Mouse (Mus musculus): ENCODE data around the gene Trim46. TPM values are rescaled to one million over a fixed set of nuclear protein-coding genes. Genes with fewer than 3 reads are reported as not detected.

Gene Trim46
- total RNA-seq (2014; rRNA removed; ENCODE audit: low replicate concordance) (0.08 and 0.62 TPM in 2 replicates), polyA plus RNA-seq (2015; fragmentation: Nextera tagmentation; extraction: Ambion mirVana) (0.44 and 0.45 TPM in 2 replicates)

DNA sequence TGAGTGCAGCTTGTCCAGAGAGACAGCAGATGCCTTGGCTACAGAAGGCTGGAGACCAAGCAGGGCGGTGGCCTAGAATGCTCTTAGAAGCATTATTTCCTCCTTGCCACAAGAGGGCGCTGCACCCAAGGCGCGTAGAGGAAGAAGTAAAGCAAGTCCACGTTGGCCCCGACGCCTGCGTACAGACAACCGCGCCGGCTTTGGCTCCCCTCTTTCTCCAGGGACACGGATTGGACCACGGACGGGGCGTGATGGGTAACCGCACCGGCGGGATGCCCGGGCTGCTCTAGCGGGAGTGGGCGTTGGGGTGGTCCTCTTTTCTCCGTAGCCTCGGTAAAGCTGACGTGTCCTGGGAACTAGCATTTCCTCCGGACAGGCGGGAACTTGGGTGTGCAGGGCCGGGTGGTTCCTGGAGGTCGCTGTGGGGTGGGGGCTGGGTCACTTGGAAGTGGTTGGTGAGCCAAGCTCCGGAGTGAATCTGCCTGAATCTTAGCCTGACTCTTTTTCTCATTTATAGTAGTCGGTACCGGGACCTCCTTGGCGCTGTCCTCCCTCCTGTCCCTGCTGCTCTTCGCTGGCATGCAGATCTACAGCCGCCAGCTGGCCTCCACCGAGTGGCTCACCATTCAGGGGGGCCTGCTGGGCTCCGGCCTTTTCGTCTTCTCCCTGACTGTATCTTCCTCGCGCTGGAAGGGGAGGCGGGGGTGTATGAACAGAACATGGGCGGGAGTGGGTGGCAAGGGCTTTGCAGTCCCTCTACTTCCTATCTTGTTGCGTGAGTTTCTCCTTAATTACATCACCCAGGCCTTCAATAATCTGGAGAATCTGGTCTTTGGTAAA is at the start of gene Trim46:
Trim46 (minus strand) TSS at position 49 of the 840 bp plus-strand sequence.
- 1% methylated on average over 42 of the region's 42 CpGs for WGBS
- peak; percentile 99 for TF ChIP-seq CTCF (IDR thresholded peaks at IDR 0.05; ENCODE audit: low read depth)
- no peak for TF ChIP-seq EP300 (IDR thresholded peaks at IDR 0.05; ENCODE audit: low read depth)
- Histone ChIP-seq H3K36me3 (replicated peaks; ENCODE audit: control insufficient read depth, insufficient read depth, low read length) (0 out of 2 replicates have a peak, but pooled peaks cover 7% of the 10 kb centered on the region), H3K27ac (ENCODE audit: low read depth) (peak within 1 kb of the TSS; percentile 44), H3K27me3 (ENCODE audit: control insufficient read depth, insufficient read depth, low read length) (peaks cover 18% of the 10 kb centered on the region), H3K4me2 (ENCODE audit: low read depth, low read length) (peak within 1 kb of the TSS; percentile 83), H3K4me1 (ENCODE audit: control insufficient read depth, insufficient read depth) (peaks cover 18% of the 10 kb centered on the region), H3K4me3 (ENCODE audit: low read depth, low read length) (peak within 1 kb of the TSS; percentile 67), H3K9me3 (replicated peaks; ENCODE audit: control insufficient read depth, low read length) (no peaks in the 10 kb centered on the region), H3K9ac (replicated peaks; ENCODE audit: low read depth, low read length) (peak within 1 kb of the TSS; percentile 61)
- ATAC-seq (ENCODE audit: insufficient read depth, low read depth) (peak; percentile 71), DNase-seq (ENCODE audit: low spot score) (peak; percentile 90)

GRCm38 (mm10) chr3:89295685-89296230 is 49.6 kb upstream of the Trim46 start:
- DNase-seq (ENCODE audit: low spot score) (no peak), ATAC-seq (ENCODE audit: insufficient read depth, low read depth) (no peak)
- Histone ChIP-seq H3K27ac (ENCODE audit: low read depth) (no peak overlapping the region), H3K4me2 (ENCODE audit: low read depth, low read length) (no peak overlapping the region), H3K9ac (replicated peaks; ENCODE audit: low read depth, low read length) (no peak overlapping the region), H3K27me3 (ENCODE audit: control insufficient read depth, insufficient read depth, low read length) (no peaks in the 10 kb centered on the region), H3K4me1 (ENCODE audit: control insufficient read depth, insufficient read depth) (peaks cover 6% of the 10 kb centered on the region; the same call in 1 of the 2 replicates), H3K4me3 (ENCODE audit: low read depth, low read length) (no peak overlapping the region), H3K9me3 (replicated peaks; ENCODE audit: control insufficient read depth, low read length) (no peaks in the 10 kb centered on the region), H3K36me3 (replicated peaks; ENCODE audit: control insufficient read depth, insufficient read depth, low read length) (no peaks in the 10 kb centered on the region)
- WGBS, result 70% methylated on average over 8 of the region's 8 CpGs
- TF ChIP-seq EP300 (IDR thresholded peaks at IDR 0.05; ENCODE audit: low read depth) (no peak), CTCF (IDR thresholded peaks at IDR 0.05; ENCODE audit: low read depth) (no peak)

DNA sequence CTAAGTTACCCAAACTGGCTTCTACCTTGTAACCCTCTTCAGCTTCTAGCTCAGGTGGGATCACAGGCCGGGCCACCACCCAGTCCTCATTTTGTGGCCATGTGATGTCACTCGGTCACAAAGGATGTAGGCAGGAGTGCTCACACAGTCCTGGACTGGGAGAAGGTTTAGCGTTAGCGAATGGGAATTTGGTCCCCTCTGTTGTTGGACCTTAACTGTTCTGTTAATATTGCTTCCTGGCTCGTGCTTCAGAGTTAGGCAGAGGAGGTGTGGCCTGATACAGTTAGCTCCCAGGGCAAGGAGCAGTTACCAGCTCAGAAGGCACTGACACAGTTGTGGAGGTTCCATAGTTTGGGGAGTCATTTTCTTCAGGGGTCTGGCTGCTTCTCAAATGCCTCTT is 48.1 kb upstream of the Trim46 start:
- Histone ChIP-seq H3K36me3 (replicated peaks; ENCODE audit: control insufficient read depth, insufficient read depth, low read length) (no peaks in the 10 kb centered on the region), H3K27ac (ENCODE audit: low read depth) (no peak overlapping the region), H3K4me2 (ENCODE audit: low read depth, low read length) (no peak overlapping the region), H3K27me3 (ENCODE audit: control insufficient read depth, insufficient read depth, low read length) (no peaks in the 10 kb centered on the region), H3K9me3 (replicated peaks; ENCODE audit: control insufficient read depth, low read length) (no peaks in the 10 kb centered on the region), H3K9ac (replicated peaks; ENCODE audit: low read depth, low read length) (no peak overlapping the region), H3K4me3 (ENCODE audit: low read depth, low read length) (no peak overlapping the region), H3K4me1 (ENCODE audit: control insufficient read depth, insufficient read depth) (no peaks in the 10 kb centered on the region)
- 63% methylated on average over 5 of the region's 5 CpGs for WGBS
- DNase-seq (ENCODE audit: low spot score), result no peak
- no peak for ATAC-seq (ENCODE audit: insufficient read depth, low read depth)
- TF ChIP-seq EP300 (IDR thresholded peaks at IDR 0.05; ENCODE audit: low read depth) (no peak), CTCF (IDR thresholded peaks at IDR 0.05; ENCODE audit: low read depth) (no peak)

GRCm38 (mm10) chr3:89293247-89293918 is 47.3 kb upstream of the Trim46 start:
- H3K36me3 ChIP-seq (replicated peaks; ENCODE audit: control insufficient read depth, insufficient read depth, low read length), result no peaks in the 10 kb centered on the region
- H3K27ac ChIP-seq (ENCODE audit: low read depth), result no peak overlapping the region
- no peak overlapping the region for H3K9ac ChIP-seq (replicated peaks; ENCODE audit: low read depth, low read length)
- no peak overlapping the region for H3K4me2 ChIP-seq (ENCODE audit: low read depth, low read length)
- H3K9me3 ChIP-seq (replicated peaks; ENCODE audit: control insufficient read depth, low read length), result no peaks in the 10 kb centered on the region
- no peaks in the 10 kb centered on the region for H3K27me3 ChIP-seq (ENCODE audit: control insufficient read depth, insufficient read depth, low read length)
- peaks cover 2% of the 10 kb centered on the region; the same call in 1 of the 2 replicates for H3K4me1 ChIP-seq (ENCODE audit: control insufficient read depth, insufficient read depth)
- no peak for TF ChIP-seq EP300 (IDR thresholded peaks at IDR 0.05; ENCODE audit: low read depth)
- TF ChIP-seq CTCF (IDR thresholded peaks at IDR 0.05; ENCODE audit: low read depth), result no peak
- H3K4me3 ChIP-seq (ENCODE audit: low read depth, low read length), result no peak overlapping the region
- ATAC-seq (ENCODE audit: insufficient read depth, low read depth), result no peak
- WGBS, result 87% methylated on average over 11 of the region's 11 CpGs
- DNase-seq (ENCODE audit: low spot score), result no peak

DNA sequence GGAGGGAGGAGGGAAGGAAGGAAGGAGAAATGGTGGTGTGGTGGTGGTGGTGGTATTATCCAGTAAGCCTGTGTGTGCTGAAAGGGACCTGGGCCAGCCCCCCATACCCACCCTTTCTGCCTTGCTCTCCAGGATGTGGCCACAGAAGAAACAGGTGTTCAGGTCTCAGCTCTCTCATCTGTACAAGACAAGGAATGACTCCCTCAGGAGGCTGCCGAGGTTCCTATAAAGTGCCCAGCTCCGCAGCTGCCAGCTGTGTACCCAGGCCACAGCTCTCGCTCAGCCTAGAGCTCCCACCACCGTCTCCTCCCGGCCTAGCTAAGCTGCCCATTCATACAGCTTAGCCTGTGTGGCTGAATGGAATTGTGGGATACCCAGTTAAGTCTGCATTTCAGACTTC is 46.2 kb upstream of the Trim46 start:
- no peak overlapping the region for H3K9ac ChIP-seq (replicated peaks; ENCODE audit: low read depth, low read length)
- no peak overlapping the region for H3K4me2 ChIP-seq (ENCODE audit: low read depth, low read length)
- no peak for DNase-seq (ENCODE audit: low spot score)
- ATAC-seq (ENCODE audit: insufficient read depth, low read depth), result no peak
- WGBS, result 71% methylated on average over 5 of the region's 5 CpGs
- H3K4me3 ChIP-seq (ENCODE audit: low read depth, low read length), result no peak overlapping the region
- no peak for TF ChIP-seq EP300 (IDR thresholded peaks at IDR 0.05; ENCODE audit: low read depth)
- TF ChIP-seq CTCF (IDR thresholded peaks at IDR 0.05; ENCODE audit: low read depth), result no peak
- H3K27ac ChIP-seq (ENCODE audit: low read depth), result no peak overlapping the region
- H3K36me3 ChIP-seq (replicated peaks; ENCODE audit: control insufficient read depth, insufficient read depth, low read length), result no peaks in the 10 kb centered on the region
- H3K4me1 ChIP-seq (ENCODE audit: control insufficient read depth, insufficient read depth), result peaks cover 4% of the 10 kb centered on the region; the same call in 1 of the 2 replicates
- H3K27me3 ChIP-seq (ENCODE audit: control insufficient read depth, insufficient read depth, low read length), result no peaks in the 10 kb centered on the region
- no peaks in the 10 kb centered on the region for H3K9me3 ChIP-seq (replicated peaks; ENCODE audit: control insufficient read depth, low read length)

All from heart, postnatal 0 days (tissue).